Mouse (Mus musculus) stomach, embryonic 14.5 days (tissue): ENCODE measurements around the gene Eif1ad. TPM values are rescaled to one million over a fixed set of nuclear protein-coding genes. Genes with fewer than 3 reads are reported as not detected.
"Not testable (repeated sequence)": the region's sequence is repeated elsewhere in the genome, so short reads cannot be mapped to it uniquely, and the experiment has no call there.

ENCODE experiments used
- ATAC-seq: fragments of 200-750 bp; cut with Nextera tagmentation; 2 replicates; pipeline ENCODE4 v1.8.0; 2017; ENCODE audit warnings: low read depth, moderate TSS enrichment; ENCODE audit not compliant: insufficient number of reproducible peaks, insufficient read depth, low FRiP score
- H3K27ac ChIP-seq: fragments of 300-500 bp; sonication (generic); 2 replicates; pipeline ENCODE4 v1.5.1; 2014; ENCODE audit warnings: mild to moderate bottlenecking, low read length, moderate library complexity, mixed read lengths
- H3K27me3 ChIP-seq: fragments of 300-500 bp; sonication (generic); 2 replicates; pipeline ENCODE4 v1.6.1; 2014; ENCODE audit warnings: low read length, control low read depth, mixed read lengths; ENCODE audit not compliant: control insufficient read depth, insufficient read depth
- H3K36me3 ChIP-seq: fragments of 300-500 bp; sonication (generic); 2 replicates; pipeline ENCODE4 v1.6.1; 2014; ENCODE audit warnings: mild to moderate bottlenecking, control low read depth, low read length, moderate library complexity, mixed read lengths; ENCODE audit not compliant: control insufficient read depth, insufficient read depth
- H3K4me1 ChIP-seq: fragments of 300-500 bp; sonication (generic); 2 replicates; pipeline ENCODE4 v1.6.1; 2014; ENCODE audit warnings: low read length, control low read depth, mixed read lengths; ENCODE audit not compliant: control insufficient read depth, insufficient read depth
- H3K4me2 ChIP-seq: fragments of 300-500 bp; sonication (generic); replicated peaks from 2 replicates; pipeline ENCODE4 v1.6.1; 2014; ENCODE audit warnings: low read depth, low read length, control low read depth
- H3K4me3 ChIP-seq: fragments of 300-500 bp; sonication (generic); 2 replicates; pipeline ENCODE4 v1.5.1; 2014; ENCODE audit warnings: low read depth, low read length, control low read depth
- H3K9ac ChIP-seq: fragments of 300-500 bp; sonication (generic); replicated peaks from 2 replicates; pipeline ENCODE4 v1.6.1; 2014; ENCODE audit warnings: low read depth, mild to moderate bottlenecking, control low read depth, low read length, moderate library complexity, mixed read lengths
- H3K9me3 ChIP-seq: fragments of 300-500 bp; sonication (generic); 2 replicates; pipeline ENCODE4 v1.6.1; 2016; ENCODE audit warnings: low read depth, low read length, control low read depth; ENCODE audit not compliant: control insufficient read depth
- WGBS: fragments of 180-500 bp; shearing (Covaris S2); extraction: QIAGEN DNeasy Blood & Tissue Kit; methylation state at CpG from one replicate; pipeline ENCODE4 v1.1.7; 2014; 5-methylcytosine and 5-hydroxymethylcytosine counted together
- polyA plus RNA-seq: library from polyadenylated mRNA; unstranded; fragments of >200 nt; fragmentation: Nextera tagmentation; extraction: Ambion mirVana; gene quantifications from 2 replicates; pipeline ENCODE4 v1.2.1, GENCODE M21; 2014

The Eif1ad gene
- polyA plus RNA-seq, 1 experiment from 2014 or later, result 45.9 TPM

GRCm38 (mm10) chr19:5402293-5402692, 35.8 kb downstream of the Eif1ad start, which contains the start of gene Tsga10ip:
TSS of gene Tsga10ip (minus strand) at chr19:5402526.
- peaks cover 5% of the 10 kb centered on the region; the same call in 1 of the 2 replicates for H3K4me1 ChIP-seq
- no peak for ATAC-seq
- no peaks in the 10 kb centered on the region for H3K9me3 ChIP-seq
- no peak within 1 kb of the TSS for H3K4me2 ChIP-seq
- 73% methylated on average over 8 of the region's 8 CpGs for WGBS
- H3K27me3 ChIP-seq, result no peaks in the 10 kb centered on the region
- H3K9ac ChIP-seq, result no peak within 1 kb of the TSS
- no peaks in the 10 kb centered on the region for H3K36me3 ChIP-seq
- no peak within 1 kb of the TSS for H3K4me3 ChIP-seq
- H3K27ac ChIP-seq, result no peak within 1 kb of the TSS

- WGBS, result 18% methylated on average over 7 of the region's 7 CpGs
Observed at GRCm38 (mm10) chr19:5405924-5406323, 39.4 kb downstream of the Eif1ad start.

GRCm38 (mm10) chr19:5406531-5407126, 40.1 kb downstream of the Eif1ad start:
- H3K9me3 ChIP-seq, H3K36me3 ChIP-seq, H3K27me3 ChIP-seq, H3K4me1 ChIP-seq: not testable (repeated sequence)
- H3K27ac ChIP-seq, result peak overlapping the region; percentile 80
- peak overlapping the region; percentile 49 for H3K4me3 ChIP-seq
- WGBS, result 9% methylated on average over 20 of the region's 25 CpGs
- peak; percentile 79 for ATAC-seq
- H3K9ac ChIP-seq, result peak overlapping the region; percentile 65; the same call in 1 of the 2 replicates
- peak overlapping the region; percentile 76 for H3K4me2 ChIP-seq

More at GRCm38 (mm10) chr19:5405924-5406323, 39.4 kb downstream of the Eif1ad start:
- Histone ChIP-seq H3K27ac (peak overlapping the region; percentile 33; the same call in 1 of the 2 replicates), H3K4me2 (peak overlapping the region; percentile 51), H3K9ac (0 out of 2 replicates have a peak overlapping the region, but pooled peaks have one; percentile 18), H3K27me3 (no peaks in the 10 kb centered on the region), H3K4me3 (peak overlapping the region; percentile 29), H3K4me1 (peaks cover 8% of the 10 kb centered on the region; the same call in 1 of the 2 replicates), H3K9me3 (no peaks in the 10 kb centered on the region), H3K36me3 (0 out of 2 replicates have a peak, but pooled peaks cover 2% of the 10 kb centered on the region)
- no peak for ATAC-seq

GRCm38 (mm10) chr19:5407133-5407532, 40.6 kb downstream of the Eif1ad start:
- no peaks in the 10 kb centered on the region for H3K9me3 ChIP-seq
- WGBS, result 10% methylated on average over 7 of the region's 7 CpGs
- no peaks in the 10 kb centered on the region for H3K27me3 ChIP-seq
- 0 out of 2 replicates have a peak, but pooled peaks cover 2% of the 10 kb centered on the region for H3K36me3 ChIP-seq
- H3K4me3 ChIP-seq, result peak overlapping the region; percentile 49
- H3K27ac ChIP-seq, result peak overlapping the region; percentile 80
- peak; percentile 7; the same call in 1 of the 2 replicates for ATAC-seq
- H3K9ac ChIP-seq, result peak overlapping the region; percentile 65; the same call in 1 of the 2 replicates
- H3K4me1 ChIP-seq, result peaks cover 8% of the 10 kb centered on the region; the same call in 1 of the 2 replicates
- peak overlapping the region; percentile 76 for H3K4me2 ChIP-seq

- 90% methylated on average over 13 of the region's 13 CpGs for WGBS
- Histone ChIP-seq H3K36me3 (0 out of 2 replicates have a peak, but pooled peaks cover 2% of the 10 kb centered on the region), H3K27ac (no peak overlapping the region), H3K9ac (no peak overlapping the region), H3K9me3 (no peaks in the 10 kb centered on the region), H3K27me3 (no peaks in the 10 kb centered on the region), H3K4me2 (no peak overlapping the region), H3K4me1 (peaks cover 8% of the 10 kb centered on the region; the same call in 1 of the 2 replicates), H3K4me3 (no peak overlapping the region)
- no peak for ATAC-seq
Observed at GRCm38 (mm10) chr19:5408057-5409001, 41.8 kb downstream of the Eif1ad start.

- no peak overlapping the region for H3K4me2 ChIP-seq
- no peak overlapping the region for H3K9ac ChIP-seq
- 0 out of 2 replicates have a peak, but pooled peaks cover 2% of the 10 kb centered on the region for H3K36me3 ChIP-seq
- H3K4me1 ChIP-seq, result peaks cover 8% of the 10 kb centered on the region; the same call in 1 of the 2 replicates
- no peaks in the 10 kb centered on the region for H3K27me3 ChIP-seq
- no peaks in the 10 kb centered on the region for H3K9me3 ChIP-seq
- 60% methylated on average over 5 of the region's 5 CpGs for WGBS
- ATAC-seq, result no peak
- no peak overlapping the region for H3K27ac ChIP-seq
- H3K4me3 ChIP-seq, result no peak overlapping the region
Observed at GRCm38 (mm10) chr19:5409068-5409467, 42.5 kb downstream of the Eif1ad start.

GRCm38 (mm10) chr19:5410641-5411040, 44.1 kb downstream of the Eif1ad start:
- Histone ChIP-seq H3K9ac (no peak overlapping the region), H3K27ac (no peak overlapping the region), H3K4me3 (no peak overlapping the region), H3K4me2 (no peak overlapping the region), H3K36me3 (0 out of 2 replicates have a peak, but pooled peaks cover 2% of the 10 kb centered on the region), H3K9me3 (no peaks in the 10 kb centered on the region), H3K4me1 (peaks cover 7% of the 10 kb centered on the region; the same call in 1 of the 2 replicates), H3K27me3 (no peaks in the 10 kb centered on the region)
- no peak for ATAC-seq
- WGBS, result 74% methylated on average over 5 of the region's 5 CpGs

- Histone ChIP-seq H3K4me3 (no peak overlapping the region), H3K36me3 (0 out of 2 replicates have a peak, but pooled peaks cover 2% of the 10 kb centered on the region), H3K9ac (no peak overlapping the region), H3K27ac (no peak overlapping the region), H3K4me2 (no peak overlapping the region), H3K27me3 (no peaks in the 10 kb centered on the region), H3K4me1 (peaks cover 3% of the 10 kb centered on the region; the same call in 1 of the 2 replicates), H3K9me3 (no peaks in the 10 kb centered on the region)
- ATAC-seq, result no peak
- 72% methylated on average over 5 of the region's 5 CpGs for WGBS
Observed at GRCm38 (mm10) chr19:5411961-5412360, 45.4 kb downstream of the Eif1ad start.
